Mouse (Mus musculus): ENCODE results near the gene C530008M17Rik. TPM values are rescaled to one million over a fixed set of nuclear protein-coding genes. Genes with fewer than 3 reads are reported as not detected.
A peak's percentile ranks its signal among the peaks of the same experiment; 100 is the strongest.

The C530008M17Rik gene
- total and polyA plus RNA-seq, 3 experiments = 3.2 to 10.6 TPM; not detected in 1

GRCm38 (mm10) chr5:76799471-76799870, 143.2 kb downstream of the C530008M17Rik start:
- H3K9me3 ChIP-seq (replicated peaks; ENCODE audit: insufficient read depth, low read length) = no peaks in the 10 kb centered on the region
- peak overlapping the region; percentile 43 for H3K9ac ChIP-seq (ENCODE audit: control insufficient read depth, low read depth, low read length, poor library complexity, severe bottlenecking)
- TF ChIP-seq TCF12 (IDR thresholded peaks at IDR 0.05; ENCODE audit: low read depth, low read length) (no peak), TBP (IDR thresholded peaks at IDR 0.05; ENCODE audit: low read depth, low read length) (0 out of 2 replicates have a peak, but pooled peaks have one; percentile 32), SMC3 (IDR thresholded peaks at IDR 0.05; ENCODE audit: low read depth, low read length) (no peak), CTCF (IDR thresholded peaks at IDR 0.05 in 2 of 3, conservative IDR thresholded peaks at IDR 0.05 in 1 of 3; ENCODE audit: control insufficient read depth in 1 of 3, insufficient read depth in 1 of 3, low read depth in 2 of 3, low read length in 3 of 3, poor library complexity in 1 of 3, severe bottlenecking in 1 of 3) (no peak), ELF1 (IDR thresholded peaks at IDR 0.05; ENCODE audit: low read depth, low read length) (0 out of 2 replicates have a peak, but pooled peaks have one; percentile 31), JUND (IDR thresholded peaks at IDR 0.05; ENCODE audit: low read depth, low read length) (no peak), ZMIZ1 (IDR thresholded peaks at IDR 0.05; ENCODE audit: low read depth, low read length) (no peak), POLR2AphosphoS2 (IDR thresholded peaks at IDR 0.05; ENCODE audit: low read length) (no peak), USF2 (IDR thresholded peaks at IDR 0.05; ENCODE audit: borderline replicate concordance in 1 of 2, insufficient read depth in 1 of 2, low read depth in 1 of 2, low read length in 2 of 2) (no peak), ZKSCAN1 (IDR thresholded peaks at IDR 0.05; ENCODE audit: low read depth, low read length) (no peak), RCOR1 (IDR thresholded peaks at IDR 0.05; ENCODE audit: low read depth, low read length) (peak; percentile 32; the same call in 1 of the 2 replicates), CHD1 (IDR thresholded peaks at IDR 0.05; ENCODE audit: low read depth, low read length) (no peak), MXI1 (IDR thresholded peaks at IDR 0.05; ENCODE audit: low read depth, low read length) (no peak), USF1 (IDR thresholded peaks at IDR 0.05; ENCODE audit: low read depth, low read length) (no peak), TAL1 (IDR thresholded peaks at IDR 0.05; ENCODE audit: low read length) (no peak), NELFE (IDR thresholded peaks at IDR 0.05; ENCODE audit: low read depth, low read length) (no peak), SIN3A (IDR thresholded peaks at IDR 0.05; ENCODE audit: low read length) (0 out of 2 replicates have a peak, but pooled peaks have one; percentile 8), E2F4 (IDR thresholded peaks at IDR 0.05; ENCODE audit: borderline replicate concordance, low read depth, low read length) (no peak), MYC (IDR thresholded peaks at IDR 0.05; ENCODE audit: low read depth, low read length) (0 out of 2 replicates have a peak, but pooled peaks have one; percentile 32), MYB (IDR thresholded peaks at IDR 0.05; ENCODE audit: low read depth, low read length) (no peak), EP300 (IDR thresholded peaks at IDR 0.05; ENCODE audit: low read depth in 1 of 2, low read length in 2 of 2) (peak; percentile 55 to 62; a peak in 2 of 4 replicates), ETS1 (IDR thresholded peaks at IDR 0.05; ENCODE audit: low read depth, low read length) (peak; percentile 42; the same call in 1 of the 2 replicates), KAT2A (conservative IDR thresholded peaks at IDR 0.05; ENCODE audit: low read depth, low read length) (no peak), MAFK (IDR thresholded peaks at IDR 0.05; ENCODE audit: borderline replicate concordance, low read depth, low read length) (no peak), GABPA (IDR thresholded peaks at IDR 0.05; ENCODE audit: low read depth, low read length) (no peak), HCFC1 (IDR thresholded peaks at IDR 0.05; ENCODE audit: low read depth, low read length) (no peak), MAX (IDR thresholded peaks at IDR 0.05; ENCODE audit: low read length) (peak; percentile 44; the same call in 1 of the 2 replicates), UBTF (IDR thresholded peaks at IDR 0.05; ENCODE audit: borderline replicate concordance, insufficient read depth, low read depth, low read length) (no peak), POLR2A (IDR thresholded peaks at IDR 0.05; ENCODE audit: control insufficient read depth in 1 of 2, insufficient read depth in 1 of 2, low read depth in 1 of 2, low read length in 2 of 2, poor library complexity in 1 of 2) (no peak), MAZ (IDR thresholded peaks at IDR 0.05; ENCODE audit: low read depth, low read length) (no peak), GATA1 (IDR thresholded peaks at IDR 0.05; ENCODE audit: low read depth, low read length) (peak; percentile 44; the same call in 1 of the 2 replicates), RAD21 (IDR thresholded peaks at IDR 0.05; ENCODE audit: low read depth, low read length) (no peak)
- no peaks in the 10 kb centered on the region for H3K79me2 ChIP-seq (ENCODE audit: control insufficient read depth, insufficient read depth, low read length, poor library complexity)
- H3K4me3 ChIP-seq (ENCODE audit: control insufficient read depth in 1 of 2, insufficient read depth in 1 of 2, low read depth in 2 of 2, low read length in 2 of 2) = peak overlapping the region; percentile 13 to 35
- peaks cover 8 to 17% of the 10 kb centered on the region in 2 experiments for H3K4me1 ChIP-seq (ENCODE audit: control insufficient read depth in 1 of 2, insufficient read depth in 2 of 2, low read length in 2 of 2)
- no peaks in the 10 kb centered on the region for H3K27me3 ChIP-seq (ENCODE audit: control insufficient read depth in 1 of 2, insufficient read depth in 2 of 2, low read length in 2 of 2)
- H3K36me3 ChIP-seq (ENCODE audit: control insufficient read depth in 1 of 2, insufficient read depth in 2 of 2, low read length in 2 of 2) = peaks cover 0 to 13% of the 10 kb centered on the region in 2 experiments; a peak in 2 of 4 replicates
- DNase-seq (ENCODE audit: low read depth, low spot score) = peak; percentile 88
- H3K27ac ChIP-seq (ENCODE audit: control insufficient read depth, low read depth, low read length) = 0 out of 2 replicates have a peak overlapping the region, but pooled peaks have one; percentile 31
